Mouse (Mus musculus) layer of hippocampus, adult 18-20 months (tissue): ENCODE results near the gene Ankra2. TPM values are rescaled to one million over a fixed set of nuclear protein-coding genes. Genes with fewer than 3 reads are reported as not detected.

ENCODE experiments used
- DNase-seq, 2 experiments: peaks; one replicate each; pipeline ENCODE4 v3.0.0; 2022; ENCODE audit warnings: low spot score in 2 of 2
- long read RNA-seq: library from polyadenylated mRNA; stranded (forward); transcript quantifications from one replicate; pipeline ENCODE4 v2.0.0, GENCODE M21; 2021
- total RNA-seq, 2 experiments: library from RNA; stranded (reverse); gene quantifications; 2 replicates each; pipeline ENCODE4 v1.2.3; 2021

Gene Ankra2
- total RNA-seq = 10 to 100 TPM; 49.1 to 50.0 TPM
- long read RNA-seq, transcript Ankra2-208 (8 exons, 1,476 nt) = minor isoform, 6 of 41 reads
- long read RNA-seq, transcript Ankra2-201 (9 exons, 1,755 nt) = major isoform, 18 of 41 reads
- long read RNA-seq, partial matches to known transcripts = 9 of 41 reads
- long read RNA-seq, other reads (novel, unspliced or antisense) = 3 of 41 reads

DNA sequence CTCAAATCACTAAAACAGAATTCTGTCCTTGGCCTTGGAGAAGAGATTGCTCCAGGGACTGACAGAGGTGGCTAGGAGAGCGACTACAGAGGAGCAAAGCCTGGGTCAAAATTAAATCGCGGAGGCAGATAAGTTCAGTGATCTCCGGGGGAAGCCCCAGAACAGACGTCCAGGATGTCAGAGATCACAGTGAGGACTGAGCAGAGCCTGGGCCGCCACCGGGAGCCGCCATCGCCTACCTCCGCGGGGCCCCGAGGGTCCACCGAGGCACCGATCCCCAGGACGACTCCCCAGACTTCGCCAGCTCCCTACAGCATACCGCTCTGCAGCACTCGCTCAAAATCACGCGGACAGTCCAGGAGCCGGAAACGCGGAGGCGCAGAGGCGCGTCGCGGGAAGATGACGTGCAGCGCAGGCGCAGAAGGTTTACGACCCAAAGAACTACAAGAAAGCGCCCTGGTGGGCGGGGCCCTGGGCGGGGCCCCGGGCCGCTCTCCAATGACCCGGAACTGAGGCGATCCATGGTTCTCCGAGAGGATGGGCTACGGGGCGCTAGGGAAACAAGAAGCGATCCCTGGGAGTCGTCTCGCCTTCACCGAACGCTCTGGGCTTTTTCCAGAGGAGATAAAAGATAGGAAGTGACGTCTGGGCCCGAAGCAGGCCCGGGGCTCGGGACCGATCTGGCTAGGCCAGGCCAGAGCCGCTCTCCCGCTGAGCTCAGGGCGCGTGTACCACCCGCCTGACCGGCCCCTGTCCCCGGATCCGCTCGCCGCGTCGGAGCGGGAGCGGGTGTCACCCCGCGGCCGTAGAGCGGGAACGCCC, at the start of gene Ankra2, which contains the start of gene Utp15:
Gene Ankra2 (plus strand): TSS at position 439 of the 822 bp plus-strand sequence.
Gene Utp15 (minus strand): TSS at position 406 of the 822 bp plus-strand sequence.
- peak; percentile 97 to 99 for DNase-seq

DNA sequence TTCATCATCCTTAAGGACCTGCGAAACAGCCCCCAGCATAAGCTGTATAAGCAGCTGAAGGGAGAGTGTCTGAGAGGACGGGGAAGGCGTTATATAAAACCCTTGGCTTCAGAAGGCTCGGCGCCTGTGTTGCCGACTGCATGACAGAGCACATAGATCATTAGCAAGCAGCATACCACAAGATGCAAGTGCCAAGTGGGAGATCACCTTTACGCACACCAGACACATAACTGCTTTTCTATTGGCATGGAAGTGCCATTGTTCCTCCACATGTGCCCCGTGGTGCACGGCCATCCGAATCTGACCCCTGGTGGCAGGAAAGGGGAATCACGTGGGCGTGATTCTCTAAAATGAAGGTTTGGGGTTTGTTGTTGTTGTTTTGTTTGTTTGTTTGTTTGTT, 40.0 kb upstream of the Ankra2 start:
- DNase-seq = no peak

GRCm38 (mm10) chr13:98226225-98226624, 36.6 kb upstream of the Ankra2 start:
- DNase-seq = no peak

- DNase-seq = no peak
Measured at GRCm38 (mm10) chr13:98230511-98230910, 32.4 kb upstream of the Ankra2 start.

DNA sequence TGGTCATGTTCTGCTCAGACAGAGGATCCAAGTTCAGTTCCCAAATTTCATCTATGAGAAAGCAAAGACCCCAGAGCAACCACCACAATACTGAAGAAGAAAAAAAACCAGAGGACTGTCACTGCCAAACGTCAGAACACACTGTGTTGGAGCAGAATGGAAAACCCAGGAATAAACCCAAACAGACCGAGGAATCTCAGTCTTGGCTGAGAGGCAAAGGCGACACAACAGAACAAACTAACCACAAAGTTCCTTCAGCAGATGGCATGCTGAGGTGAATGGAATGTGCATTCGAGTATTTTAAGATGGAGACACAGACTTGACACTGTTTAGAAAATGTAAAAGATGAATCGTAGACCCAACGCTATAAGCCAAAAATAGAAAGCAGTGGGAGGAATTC, 27.4 kb upstream of the Ankra2 start:
- peak in 1 of 2 experiments; percentile 66 for DNase-seq

- DNase-seq = peak; percentile 74 to 90
Measured at GRCm38 (mm10) chr13:98239978-98240641, 22.8 kb upstream of the Ankra2 start.

DNA sequence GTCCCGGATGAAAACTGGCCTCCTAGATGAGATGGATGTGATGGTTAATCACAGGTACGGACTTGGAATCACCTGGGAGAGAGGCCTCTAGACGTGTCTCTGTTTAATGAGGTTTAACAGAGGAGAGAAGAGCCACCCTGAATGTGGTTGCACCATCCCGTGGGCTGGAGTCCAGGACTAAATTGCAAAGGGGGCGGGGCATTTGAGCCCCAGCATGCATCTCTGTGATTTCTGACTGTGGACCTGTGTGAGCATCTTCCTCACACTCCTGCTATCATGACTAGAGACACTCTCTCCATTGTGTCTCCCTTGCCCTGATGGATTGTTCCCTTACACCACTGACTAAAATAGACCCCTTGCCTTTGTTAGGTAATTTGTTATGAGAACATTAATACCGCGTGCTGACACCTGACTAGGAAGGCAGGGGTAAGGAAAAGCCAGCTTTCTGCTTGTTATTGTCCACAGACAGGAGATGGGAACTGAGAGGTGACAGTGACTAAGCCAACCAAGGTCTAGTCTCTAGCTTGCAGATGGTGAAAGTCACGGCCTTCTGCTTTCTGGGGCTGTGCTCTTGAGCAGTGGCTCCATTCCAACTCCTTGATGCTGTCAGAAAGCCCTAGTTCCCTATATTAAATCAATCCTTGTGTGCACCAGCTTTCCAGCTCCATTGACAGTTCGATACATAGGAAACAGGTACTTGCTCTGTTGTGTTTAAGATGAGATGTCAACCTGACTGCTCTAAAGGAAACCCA, 21.2 kb upstream of the Ankra2 start:
- no peak for DNase-seq

GRCm38 (mm10) chr13:98244571-98245350, 18.1 kb upstream of the Ankra2 start:
- DNase-seq = no peak

DNA sequence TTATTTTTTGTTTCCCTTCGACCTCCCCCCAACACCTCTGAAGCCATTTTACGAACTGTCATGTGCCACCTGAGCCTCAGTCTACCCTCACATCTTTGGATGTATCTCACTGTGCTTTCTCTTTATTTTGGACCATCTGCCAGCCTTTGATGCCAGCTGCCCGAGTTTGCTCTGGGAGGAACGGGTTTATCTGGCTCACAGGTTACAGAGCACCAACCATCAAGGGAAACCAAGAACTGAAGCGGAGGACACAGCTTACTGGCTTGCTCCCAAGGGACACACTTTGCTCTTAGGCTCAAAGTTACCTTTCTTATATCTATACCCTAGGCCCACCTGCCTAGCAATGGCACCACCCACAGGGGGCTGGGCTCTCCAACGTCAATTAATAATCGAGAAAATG, 17.5 kb upstream of the Ankra2 start:
- no peak for DNase-seq

- no peak for DNase-seq
Measured at GRCm38 (mm10) chr13:98249594-98249993, 13.3 kb upstream of the Ankra2 start.

DNA sequence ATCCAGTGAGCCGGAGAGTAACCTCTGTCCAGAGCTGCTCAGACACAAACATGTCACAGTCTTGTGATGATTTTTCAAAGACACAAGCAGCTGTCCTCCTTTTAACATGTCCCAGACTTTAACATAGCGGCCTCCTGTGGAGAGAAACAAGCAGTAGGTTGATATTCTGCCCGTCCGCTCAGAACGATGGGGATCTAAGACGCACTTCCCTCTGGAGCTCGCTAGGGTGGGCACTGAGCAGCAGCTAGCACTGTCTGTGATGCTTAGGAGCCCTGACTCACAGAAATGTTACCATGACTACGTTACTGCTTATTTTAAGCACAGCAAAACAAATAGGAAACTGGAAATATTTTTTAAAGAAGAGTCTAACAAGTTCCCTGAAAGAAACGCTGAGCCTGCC, 8.0 kb upstream of the Ankra2 start:
- peak; percentile 79 to 89 for DNase-seq

DNA sequence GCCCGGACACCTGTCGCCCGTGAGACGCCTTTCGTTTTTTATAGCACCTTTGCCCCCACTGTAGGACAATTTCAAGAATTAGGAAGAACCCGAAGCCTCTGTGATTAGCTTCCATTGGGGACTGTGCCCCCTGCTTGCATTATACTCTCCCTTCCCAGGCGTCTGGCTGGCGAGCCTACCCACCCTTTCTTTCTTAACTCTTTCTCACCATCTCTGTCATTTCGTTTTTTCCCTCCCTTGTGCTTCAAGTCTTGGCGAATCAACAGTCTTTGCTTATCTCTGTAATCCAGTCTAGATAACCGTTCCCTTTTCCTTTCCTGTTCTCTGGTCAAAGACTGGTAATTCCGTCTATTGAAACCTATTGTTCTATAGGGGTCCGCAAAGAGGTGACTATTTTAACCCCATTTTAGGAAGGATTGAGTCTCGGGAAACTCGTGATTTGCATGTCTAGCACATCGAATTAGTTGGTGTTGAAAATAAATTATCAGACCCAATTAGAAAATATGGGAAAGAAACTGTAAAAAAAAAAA, 649 bp downstream of the Ankra2 start:
- no peak for DNase-seq

GRCm38 (mm10) chr13:98264111-98264510, 1.2 kb downstream of the Ankra2 start:
- DNase-seq = no peak

DNA sequence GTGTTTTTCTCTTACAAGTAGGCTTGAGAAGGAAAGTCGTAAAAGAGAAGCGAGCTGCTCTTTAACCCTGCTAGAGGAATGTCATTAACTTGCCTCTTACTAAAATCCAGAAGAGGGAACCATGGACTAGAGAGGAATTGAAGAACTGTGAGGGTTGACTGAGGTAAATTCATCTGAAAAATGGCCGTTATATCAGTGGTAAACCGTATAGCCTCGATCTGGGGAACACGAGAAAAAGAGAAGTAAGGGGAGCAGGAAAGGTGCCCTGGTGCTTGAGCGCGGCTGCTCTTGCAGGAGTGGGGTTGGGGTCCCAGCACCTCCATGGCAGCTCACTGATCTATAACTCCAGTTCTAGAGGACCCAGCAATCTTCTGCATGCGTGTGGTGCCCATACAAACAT, 11.1 kb downstream of the Ankra2 start:
- DNase-seq = no peak

DNA sequence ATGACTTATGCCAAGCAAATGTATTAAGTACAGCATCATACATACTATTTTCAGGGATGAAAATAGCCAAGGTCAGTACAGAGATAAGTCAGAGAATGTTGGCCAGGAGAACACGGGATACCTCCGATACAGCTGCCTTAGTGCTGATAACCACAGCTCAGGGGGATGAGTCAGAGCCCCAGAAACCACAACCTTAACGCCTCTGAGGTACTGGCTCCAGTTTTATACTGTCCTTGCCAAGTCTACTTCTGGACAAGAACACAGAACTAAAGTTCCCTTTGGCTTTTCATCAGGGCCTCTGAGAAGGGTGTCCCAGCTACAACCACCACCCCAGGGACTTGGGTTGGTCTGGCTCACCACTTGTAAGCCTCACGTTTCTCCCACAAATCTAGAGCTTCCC, 12.8 kb downstream of the Ankra2 start:
- DNase-seq = no peak

- no peak for DNase-seq
Measured at GRCm38 (mm10) chr13:98276253-98276652, 13.4 kb downstream of the Ankra2 start.

GRCm38 (mm10) chr13:98277501-98277900, 14.6 kb downstream of the Ankra2 start:
- no peak for DNase-seq

- no peak for DNase-seq
Measured at GRCm38 (mm10) chr13:98279686-98280085, 16.8 kb downstream of the Ankra2 start, which contains the start of gene Gm21976. Gene Gm21976, plus strand, starts transcription at chr13:98279887.

DNA sequence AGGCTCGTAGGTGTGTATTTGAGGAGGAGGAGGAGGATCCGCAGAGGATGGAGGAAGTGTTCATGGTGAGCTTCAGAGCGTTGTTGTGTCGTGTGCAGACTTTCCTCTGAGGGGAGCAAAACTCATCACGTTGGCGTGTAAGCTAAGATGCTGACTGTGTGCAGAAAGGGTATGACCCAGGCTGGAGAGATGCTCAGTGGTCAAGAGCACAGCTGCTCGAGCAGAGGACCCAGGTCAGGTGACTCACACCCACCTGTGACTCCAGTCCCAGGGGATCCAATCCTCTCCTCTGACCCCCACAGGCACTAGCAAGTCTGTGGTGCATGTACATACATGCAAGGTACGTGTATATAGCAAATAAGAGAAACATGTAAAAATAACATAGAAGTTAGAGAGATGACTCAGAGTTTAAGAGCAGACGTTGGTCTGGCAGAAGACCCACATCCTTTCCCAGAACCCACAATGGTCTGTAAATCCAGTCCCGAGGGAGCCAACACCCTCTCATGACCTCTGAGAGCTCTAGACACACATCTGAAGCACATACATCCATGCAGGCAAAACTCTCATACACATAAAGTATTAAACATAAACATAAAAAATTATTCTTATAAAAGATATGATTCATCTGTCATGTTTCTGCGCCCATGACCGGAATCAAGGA, 18.2 kb downstream of the Ankra2 start:
- DNase-seq = no peak

- DNase-seq = no peak
Measured at GRCm38 (mm10) chr13:98290719-98291118, 27.8 kb downstream of the Ankra2 start.
